Mouse (Mus musculus): ENCODE results near the gene Tmem59l.

- no peak for TF ChIP-seq POLR2A (IDR thresholded peaks at IDR 0.05; ENCODE audit: borderline replicate concordance, insufficient read depth, low read length)
- TF ChIP-seq CTCF (IDR thresholded peaks at IDR 0.05; ENCODE audit: borderline replicate concordance, insufficient read depth, low read depth, low read length): no peak
Observed at GRCm38 (mm10) chr8:70438423-70438822, 48.7 kb downstream of the Tmem59l start.

All from cerebellum, adult 2 months (tissue).